Mouse (Mus musculus): ENCODE measurements at regions not wholly inside any gene's neighbourhood (a gene's known extent, or its start where the extent isn't known, plus 50 kb on each side); places are given as distances from the start of the nearest gene placed in this dataset.

DNA sequence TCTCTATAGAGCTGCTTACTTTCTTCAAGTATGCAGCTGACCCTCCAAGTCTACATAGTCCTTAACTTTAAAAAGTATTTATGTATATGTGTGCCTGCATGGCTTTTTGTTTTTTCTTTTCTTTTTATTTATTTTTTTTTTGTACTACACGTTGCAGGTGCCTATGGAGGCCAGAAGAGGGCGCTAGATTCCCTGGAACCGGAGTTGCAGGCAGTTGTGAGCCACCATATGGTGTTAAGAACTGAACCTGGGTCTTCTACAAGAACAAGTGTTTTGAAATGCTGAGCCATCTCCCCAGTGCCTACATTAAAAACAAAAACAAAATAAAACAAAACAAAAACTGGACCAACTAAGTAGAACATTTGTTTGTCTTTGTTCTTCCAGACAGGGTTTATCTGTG lies 325.9 kb upstream of the Dio3 start:
- DNase-seq (ENCODE audit: low read depth, low spot score): no peak

DNA sequence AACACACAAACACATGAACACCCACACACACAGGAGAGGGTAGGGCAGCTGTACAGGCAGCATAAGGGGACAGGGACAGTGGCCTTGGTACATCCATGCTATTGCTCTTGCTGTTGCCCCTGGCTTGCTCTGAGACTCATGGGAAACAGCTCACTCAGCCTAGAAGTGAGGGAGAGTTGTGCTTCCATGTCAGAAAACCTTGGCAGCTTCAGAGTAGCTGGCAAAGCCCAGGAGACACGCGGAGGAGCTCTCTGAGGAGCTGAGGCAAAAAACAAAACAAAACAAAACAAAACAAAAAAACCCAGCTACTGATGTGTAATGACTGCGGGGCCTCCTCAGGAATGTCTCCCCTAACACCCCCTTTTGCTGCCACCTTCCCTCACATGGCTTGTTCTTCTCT lies 321.6 kb upstream of the Dio3 start:
- DNase-seq (ENCODE audit: low read depth, low spot score): no peak

DNA sequence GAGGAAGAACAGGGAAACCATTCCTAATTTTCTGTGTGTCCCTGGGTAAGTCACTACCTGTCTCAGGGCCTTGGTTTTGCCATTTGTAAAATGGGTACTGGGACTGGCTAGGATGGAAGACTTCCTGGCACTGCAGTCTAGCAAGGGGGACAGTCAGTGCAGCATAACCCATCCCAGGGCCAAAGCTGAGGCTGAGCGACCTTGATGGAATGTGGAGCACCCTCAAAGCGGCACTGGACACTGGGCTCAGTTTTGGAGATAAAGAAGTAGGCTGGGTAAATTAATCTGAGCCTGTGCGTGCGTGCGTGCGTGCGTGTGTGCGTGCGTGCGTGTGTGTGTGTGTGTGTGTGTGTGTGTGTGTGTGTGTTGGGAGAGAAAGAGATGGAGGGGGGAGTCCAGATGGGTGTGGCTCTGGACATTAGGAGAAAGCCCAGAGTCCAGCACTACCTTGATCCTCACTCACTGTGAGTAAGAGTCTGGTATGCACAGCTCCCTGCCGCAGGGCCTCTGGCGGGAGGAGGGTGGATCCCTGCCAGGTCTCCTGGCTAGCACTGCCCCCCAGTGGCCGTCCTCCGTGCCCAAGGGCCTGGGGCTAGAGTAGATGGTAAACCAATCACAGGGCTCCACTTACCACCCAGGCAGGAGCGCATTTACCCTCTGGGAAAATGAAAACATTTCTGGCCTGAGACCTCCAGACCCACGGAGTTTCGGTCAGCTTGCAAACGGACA lies 320.3 kb upstream of the Dio3 start:
- peak; percentile 8 for DNase-seq (ENCODE audit: low read depth, low spot score)

DNA sequence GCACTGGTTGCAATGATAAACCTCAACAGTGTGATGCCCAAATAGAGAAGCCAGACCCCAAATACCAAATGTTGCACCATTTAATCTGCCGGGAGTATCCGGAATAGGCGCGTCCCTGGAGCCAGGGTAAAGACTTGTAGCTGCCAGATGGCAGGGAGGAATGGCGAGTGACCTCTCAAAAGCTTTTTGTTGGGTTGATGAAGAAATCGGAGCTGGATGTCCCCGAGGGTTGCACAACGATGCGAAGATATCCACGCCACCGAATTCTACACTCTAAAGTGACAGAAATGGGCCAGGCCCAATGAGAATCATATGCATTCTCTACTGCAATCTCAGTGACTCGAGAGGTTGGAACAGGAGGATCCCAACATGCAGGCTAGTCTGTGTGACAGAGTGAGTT lies 312.1 kb upstream of the Dio3 start:
- no peak for DNase-seq (ENCODE audit: low read depth, low spot score)

DNA sequence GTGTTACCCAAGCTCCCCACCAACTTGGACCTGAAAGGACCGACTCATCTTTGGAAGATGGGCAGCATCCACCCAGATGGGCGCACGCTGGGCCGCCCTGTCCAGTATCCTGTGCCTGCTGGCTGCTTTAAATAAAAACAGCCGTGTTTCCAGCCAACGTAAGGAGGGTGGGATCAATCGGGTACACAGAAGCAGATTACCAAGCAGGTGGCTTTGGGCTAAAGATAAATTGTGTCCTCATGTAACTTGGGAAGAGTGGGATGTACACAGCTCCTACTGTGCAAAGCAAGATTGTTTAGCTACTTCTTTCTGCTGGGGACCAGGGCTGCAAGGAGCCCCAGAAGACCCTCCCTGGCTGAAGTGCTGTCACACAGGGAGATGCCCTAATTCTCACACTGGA lies 310.6 kb upstream of the Dio3 start:
- no peak for DNase-seq (ENCODE audit: low read depth, low spot score)

DNA sequence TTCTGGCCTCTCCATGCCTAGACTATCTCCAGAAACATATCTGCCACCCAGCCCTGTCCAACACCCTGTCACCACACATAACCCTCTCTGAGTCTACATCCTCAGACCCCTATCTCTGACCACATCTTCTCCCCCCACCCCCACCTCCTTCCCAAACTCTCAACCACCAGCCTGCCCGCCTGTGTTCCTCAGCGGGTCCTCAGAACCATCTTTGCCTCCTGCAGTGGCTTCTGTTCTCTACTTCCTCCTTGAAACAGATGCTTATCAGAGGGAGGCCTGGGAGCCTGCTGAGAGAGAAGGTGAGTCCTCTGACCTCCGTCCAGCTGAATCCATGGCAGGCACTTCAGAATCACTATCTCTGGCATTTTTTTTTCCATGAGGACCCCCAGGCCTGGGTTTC lies 307.4 kb upstream of the Dio3 start:
- no peak for DNase-seq (ENCODE audit: low read depth, low spot score)

DNA sequence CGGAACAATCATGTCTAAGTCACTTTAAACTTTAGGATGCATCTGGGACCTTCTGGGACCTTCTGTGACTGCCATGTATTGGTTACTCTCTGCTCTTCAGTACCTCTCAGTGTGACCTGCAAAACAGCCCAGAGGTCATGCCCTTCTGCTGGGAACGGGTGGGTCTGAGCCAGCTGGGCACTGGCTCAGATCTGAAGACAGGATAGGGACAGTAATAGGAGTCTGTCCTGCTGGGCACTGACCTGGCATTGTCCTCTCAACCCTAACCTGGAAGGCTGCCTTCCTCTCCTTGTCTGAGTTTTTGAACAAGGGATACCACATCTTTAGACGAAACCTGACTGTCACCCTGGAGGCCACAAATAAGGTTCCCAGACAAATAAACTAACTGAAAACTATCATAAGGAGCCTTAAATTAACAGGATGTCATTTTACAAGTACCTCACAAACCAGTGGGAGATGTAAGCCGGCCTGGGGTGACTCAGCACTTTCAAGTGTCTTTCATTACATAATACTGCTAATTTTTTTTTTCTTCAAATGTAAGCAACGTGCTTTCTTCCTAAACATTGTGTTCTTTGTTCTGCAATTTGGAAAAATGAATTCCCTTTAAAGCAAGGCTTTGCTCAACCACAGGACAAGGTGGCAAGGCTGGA lies 306.4 kb upstream of the Dio3 start:
- DNase-seq (ENCODE audit: low read depth, low spot score): no peak

DNA sequence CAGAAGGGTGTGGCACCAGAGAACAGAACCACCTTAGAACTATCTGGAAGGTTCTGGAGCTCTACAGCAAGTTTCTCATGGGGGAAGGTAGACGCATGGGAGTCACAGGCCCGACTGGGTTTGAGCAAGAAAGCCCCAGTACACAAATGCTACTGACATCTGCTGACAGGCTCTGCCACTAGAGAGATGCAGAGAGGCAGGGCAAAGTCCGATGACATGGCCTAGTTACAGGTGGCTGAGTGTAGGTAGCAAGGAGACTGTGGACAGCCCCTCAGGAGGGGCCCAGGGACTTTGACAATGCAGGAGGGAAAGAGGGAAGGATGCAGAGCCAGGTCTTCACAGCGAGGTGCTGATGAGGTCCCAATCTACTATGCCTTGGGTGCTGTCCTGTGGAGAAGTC lies 305.3 kb upstream of the Dio3 start:
- no peak for DNase-seq (ENCODE audit: low read depth, low spot score)

DNA sequence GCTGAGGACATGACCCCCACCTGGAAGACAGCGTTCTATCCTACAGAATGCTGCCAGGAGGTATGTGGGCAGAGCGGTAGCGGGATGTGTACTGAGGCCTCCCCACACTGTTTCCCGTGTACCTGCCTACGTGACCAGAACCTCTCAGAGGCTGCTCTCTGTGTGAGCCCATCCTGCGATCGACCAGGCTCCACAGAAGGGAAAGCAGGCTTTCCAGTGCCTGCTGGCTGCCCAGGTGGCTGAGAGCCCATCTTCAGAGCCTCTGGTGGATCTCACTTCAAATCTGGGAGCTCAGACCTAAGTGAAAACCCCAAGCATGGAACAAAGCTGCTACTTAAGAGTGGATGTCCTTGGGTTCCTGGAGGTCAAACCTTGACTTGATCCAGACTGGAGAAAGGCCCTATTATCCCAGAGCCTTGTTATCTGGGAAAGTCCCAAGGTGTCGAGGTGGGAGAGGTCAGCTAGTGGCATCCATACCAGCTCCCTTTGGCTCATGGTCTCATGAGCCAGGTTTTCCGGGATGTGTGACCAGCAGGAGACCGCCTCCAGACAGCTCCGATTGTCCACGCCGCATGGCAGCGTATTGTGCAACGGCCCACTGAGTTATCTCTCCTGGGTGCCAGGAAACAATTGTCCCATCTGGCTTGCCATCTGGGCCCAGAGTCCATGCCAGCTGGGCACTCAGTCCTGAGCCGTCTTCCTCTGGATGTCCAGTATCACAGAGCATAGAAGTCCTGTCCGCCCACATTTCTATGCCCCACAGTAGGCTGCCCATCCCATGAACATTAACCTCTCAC lies 303.5 kb upstream of the Dio3 start:
- DNase-seq (ENCODE audit: low read depth, low spot score): no peak

DNA sequence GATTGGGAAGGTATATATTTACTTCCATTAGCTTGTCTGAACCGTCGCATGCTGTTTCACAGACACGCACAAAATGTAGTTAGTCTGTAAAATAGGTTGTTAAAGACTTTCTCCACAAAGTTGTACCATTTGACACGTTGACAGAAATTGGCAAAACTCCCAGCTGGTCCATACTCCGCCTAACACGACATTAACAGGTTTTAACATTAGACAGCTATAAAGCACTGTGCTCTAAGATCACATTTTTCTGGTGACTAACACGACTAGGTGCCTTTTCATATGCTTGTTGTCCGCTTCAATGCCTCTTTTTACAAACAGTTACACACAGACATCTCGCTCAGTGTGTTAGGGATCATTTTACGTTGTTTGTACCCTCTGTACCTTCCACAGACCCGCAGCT lies 294.2 kb upstream of the Dio3 start:
- no peak for DNase-seq (ENCODE audit: low read depth, low spot score)

DNA sequence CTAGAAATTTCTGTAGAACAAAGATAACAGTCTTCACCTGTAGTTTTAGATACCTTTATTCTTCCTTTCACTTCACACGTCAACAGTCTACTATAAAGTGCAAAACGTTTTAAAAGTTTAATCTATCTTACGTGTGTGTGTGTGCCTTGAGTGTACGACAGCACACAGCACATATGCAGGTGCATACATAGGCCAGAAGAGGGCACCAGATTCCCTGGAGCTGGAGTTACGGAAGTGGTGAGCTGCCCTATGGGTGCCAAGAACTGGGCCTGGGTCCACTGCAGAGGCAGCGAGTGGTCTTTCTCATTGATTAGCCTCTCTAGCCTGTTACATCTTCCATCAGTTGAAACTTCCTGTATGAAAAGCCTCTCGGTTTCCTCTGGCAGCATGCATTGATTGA lies 285.5 kb upstream of the Dio3 start:
- DNase-seq (ENCODE audit: low read depth, low spot score): no peak

DNA sequence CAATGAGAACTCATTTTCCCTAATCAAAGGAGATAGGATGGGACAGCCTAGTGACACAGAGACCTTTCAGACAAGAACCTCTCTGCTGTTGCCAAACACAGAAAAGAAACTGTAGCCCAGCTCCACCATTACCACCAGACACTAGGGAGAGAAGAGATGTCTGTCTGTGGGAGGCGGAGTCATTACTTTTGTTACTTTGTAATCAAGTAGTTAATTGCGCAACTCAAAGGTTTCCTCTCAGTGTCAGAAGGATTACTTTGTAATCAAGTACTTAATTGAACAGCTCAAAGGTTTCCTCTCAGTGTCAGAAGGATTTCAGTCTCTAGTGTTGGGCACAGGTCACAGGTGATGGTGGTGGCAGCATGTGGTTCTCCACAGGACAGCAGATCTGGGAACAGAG lies 276.2 kb upstream of the Dio3 start:
- no peak for DNase-seq (ENCODE audit: low read depth, low spot score)

DNA sequence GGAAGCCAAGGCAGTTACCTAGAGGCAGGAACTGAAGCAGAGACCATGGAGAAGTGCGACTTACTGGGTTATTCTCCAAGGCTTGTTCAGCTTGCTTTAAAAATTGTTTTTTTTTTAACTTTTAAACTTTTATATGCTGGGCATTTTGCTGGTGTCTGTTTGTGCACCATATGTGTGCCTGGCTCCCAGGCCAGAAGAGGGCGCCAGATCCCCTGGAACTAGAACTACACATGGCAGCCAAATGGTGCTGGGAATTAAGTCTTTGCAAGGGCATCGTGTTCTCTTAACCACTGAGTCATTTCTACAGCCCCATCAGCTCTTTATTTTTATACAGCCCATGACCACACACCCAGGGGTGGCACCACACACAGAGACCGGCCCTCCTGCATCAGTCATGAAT lies 269.7 kb upstream of the Dio3 start:
- DNase-seq (ENCODE audit: low read depth, low spot score): no peak

DNA sequence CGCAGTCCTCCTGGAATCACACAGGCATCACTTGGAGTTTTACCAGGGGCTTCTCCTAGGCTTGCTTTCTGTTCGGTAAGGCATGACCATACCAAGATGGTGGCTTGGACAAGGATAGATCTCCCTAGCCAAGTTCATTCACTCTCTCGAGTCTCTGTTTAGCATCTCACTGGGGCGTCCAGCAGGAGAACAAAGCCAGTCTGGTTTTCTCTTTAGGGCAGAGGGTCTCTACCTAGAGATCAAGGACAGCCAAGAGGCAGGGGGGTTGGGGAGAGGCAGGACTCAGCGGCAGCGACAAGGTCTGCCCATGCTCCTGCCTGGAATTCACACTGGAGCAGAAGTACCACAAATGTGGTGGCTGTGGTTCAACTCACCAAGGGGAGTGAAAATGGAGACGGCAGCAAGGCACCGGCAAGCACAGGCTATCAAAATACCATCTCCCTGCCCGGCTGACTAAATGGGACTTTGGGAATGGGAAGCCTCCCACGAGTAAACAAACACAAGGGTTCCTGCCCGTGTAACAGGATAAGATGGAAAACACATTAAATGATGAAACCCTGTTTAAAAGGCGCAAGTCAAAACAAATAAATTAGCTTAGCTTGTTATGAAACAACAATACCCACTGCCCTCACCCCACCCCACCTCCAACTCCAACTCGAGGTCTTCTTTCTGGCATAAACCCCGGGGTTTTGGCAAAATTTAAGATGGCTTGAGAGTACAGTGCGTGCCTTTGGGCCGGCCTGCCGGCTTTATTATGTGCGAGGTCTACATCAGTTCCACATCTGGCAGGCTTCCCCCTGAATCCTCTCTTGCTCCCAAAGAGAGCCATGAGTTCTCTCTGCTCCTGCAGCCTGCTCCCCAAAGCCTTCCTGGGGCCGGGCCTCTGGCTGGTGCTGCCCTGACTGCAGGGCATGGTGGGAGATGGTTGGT lies 258.1 kb upstream of the Dio3 start:
- no peak for DNase-seq (ENCODE audit: low read depth, low spot score)

DNA sequence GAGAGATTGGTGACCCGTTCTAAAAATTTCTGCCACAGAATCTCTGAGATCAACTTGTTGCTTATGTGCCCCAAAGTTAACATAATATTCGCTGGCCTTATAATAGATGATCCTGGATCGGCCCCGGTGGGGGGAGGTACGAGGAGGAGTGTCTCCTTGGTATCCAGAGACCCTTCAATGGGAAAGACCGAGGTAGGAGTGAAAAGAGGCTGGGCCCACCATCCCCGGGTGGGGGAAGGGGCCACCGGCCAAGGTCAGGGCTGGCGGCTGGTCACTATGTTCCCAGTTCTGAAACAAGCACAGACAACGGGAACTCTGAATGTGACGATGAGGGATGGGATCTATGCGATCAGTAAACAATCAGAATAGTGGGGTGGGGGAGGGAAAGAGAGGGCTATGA lies 257.2 kb upstream of the Dio3 start:
- no peak for DNase-seq (ENCODE audit: low read depth, low spot score)

DNA sequence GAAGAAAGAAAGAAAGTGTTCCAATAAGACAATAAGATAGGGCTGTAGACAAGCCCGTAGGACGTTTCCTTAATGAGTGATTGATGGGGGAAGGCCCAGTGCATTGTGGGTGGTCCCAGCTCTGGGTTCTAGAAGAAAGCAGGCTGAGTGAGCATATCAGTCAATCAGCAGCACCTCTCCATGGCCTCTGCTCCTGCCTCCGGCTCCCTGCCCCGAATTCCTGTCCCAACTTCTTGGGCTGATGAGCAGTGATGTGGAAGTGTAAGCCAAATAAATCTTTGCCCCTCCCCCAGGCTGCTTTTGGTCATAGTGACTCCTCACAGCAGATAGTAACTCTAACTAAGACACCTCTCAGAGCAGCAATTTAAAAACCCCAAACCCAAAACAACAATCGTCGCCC lies 256.2 kb upstream of the Dio3 start:
- DNase-seq (ENCODE audit: low read depth, low spot score): no peak

DNA sequence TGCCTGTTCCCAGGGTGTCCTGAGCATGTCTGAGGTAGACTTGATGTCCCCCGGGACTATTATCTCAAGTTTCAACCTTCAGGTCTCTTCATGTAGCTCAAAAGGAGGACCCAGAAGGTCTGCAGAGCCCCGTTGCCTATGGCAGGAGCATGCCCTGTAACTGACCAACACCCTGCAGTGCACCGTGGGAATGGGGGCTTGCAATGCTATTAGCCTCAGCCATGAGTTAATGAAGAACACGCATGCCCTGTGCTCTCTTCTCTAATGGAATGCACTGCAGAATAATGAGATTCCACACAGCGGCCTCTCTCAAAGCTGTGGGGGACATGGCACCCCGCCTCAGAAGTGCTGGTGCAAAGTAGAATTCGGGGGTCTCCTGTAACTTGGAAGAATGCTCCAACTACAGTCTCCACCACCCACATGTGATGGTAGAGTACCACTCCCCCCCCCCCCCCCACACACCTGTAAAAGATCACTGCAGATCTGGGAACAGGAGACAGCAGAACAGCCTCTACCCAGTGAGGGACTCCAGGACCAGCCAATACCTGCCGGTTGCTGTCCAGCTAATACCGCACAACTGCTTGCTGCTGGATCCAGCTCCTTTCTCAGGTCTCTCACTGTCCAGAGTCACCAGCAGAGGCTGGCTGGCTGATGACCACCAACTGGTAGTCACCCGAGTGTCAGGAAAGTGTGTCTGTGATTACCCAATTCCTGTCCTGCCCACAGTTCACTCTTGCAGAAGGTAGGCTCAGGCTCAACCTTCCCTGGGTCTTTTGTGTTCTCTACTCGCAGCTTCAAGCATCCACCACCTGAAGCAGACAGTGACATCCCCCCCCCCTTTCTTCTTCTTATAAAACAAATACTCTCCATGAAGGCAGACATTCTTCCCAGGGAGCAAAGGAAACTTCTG lies 255.4 kb upstream of the Dio3 start:
- DNase-seq (ENCODE audit: low read depth, low spot score): no peak

DNA sequence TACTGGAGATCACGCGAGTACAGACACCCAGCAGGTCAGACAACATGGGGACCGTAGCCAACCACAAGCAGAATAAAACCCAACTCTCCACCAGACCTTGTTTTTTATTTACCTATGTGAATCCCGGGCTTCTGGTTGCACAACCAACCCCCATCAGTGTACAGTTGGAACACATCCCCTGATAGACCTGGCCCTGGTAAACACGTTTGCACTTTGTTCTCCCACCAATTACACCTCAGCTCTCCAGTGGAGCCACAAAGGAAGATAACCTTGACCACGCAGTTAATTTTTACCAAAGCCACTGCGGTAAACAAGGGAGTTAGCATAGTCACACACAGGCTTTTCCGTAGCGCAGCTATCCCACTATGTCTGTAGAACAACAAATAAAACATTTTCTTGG lies 254.6 kb upstream of the Dio3 start:
- no peak for DNase-seq (ENCODE audit: low read depth, low spot score)

DNA sequence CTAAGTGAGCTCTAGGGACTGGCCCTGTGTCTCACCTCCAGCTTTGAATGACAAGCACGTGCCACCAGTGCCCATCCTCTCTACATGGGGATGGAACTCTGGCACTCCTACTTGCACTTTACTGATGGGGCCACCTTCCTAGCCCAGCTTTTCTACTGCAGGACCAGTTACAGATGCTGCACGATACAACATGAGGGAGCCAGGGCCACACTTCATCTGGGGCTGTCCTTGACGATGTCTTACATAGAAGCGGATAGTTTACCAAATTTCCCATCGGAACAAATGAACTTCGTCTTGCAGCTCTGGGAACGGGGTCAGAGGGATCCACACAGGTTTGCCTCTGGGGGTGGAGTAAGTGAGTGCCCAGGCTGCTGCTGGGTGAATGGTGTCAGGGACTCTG lies 253.7 kb upstream of the Dio3 start:
- no peak for DNase-seq (ENCODE audit: low read depth, low spot score)

DNA sequence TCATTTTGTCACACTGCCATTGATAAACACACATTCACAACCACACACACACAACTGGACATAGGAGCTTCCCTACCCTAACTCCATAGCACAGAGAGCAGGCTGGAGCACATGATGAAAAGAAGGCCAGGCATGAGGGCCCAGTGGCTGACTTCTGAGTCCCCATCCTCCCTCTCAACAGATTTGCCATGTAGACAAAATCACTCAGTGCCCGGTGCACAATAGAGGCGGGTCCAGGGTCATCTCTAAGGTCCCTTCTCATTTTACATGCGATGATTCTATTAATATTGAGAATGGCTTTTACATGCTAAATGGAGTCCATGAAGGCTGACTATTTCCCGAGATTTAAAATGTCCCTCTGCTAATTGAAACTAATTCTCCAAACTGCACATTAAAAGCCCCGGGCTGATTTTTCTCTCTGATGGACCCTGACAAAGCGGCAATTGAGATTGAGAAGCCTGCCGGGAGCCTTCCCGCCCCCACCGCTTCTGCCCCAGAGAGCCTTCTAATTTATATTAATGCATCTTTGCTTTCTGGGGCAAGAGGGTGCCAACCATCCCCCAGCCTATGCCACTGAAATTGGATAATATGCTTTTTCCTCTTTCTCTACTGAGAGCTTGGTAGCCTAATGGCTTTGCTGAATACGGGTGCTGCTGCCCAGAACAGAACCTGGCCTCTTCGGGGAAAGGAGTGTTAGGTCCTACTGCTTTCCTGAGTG lies 252.7 kb upstream of the Dio3 start:
- DNase-seq (ENCODE audit: low read depth, low spot score): no peak

Measured in retina, adult 2 months (tissue).